Mouse (Mus musculus): Measurements from ENCODE around the gene Crym. TPM values are rescaled to one million over a fixed set of nuclear protein-coding genes. Genes with fewer than 3 reads are reported as not detected.

The Crym gene
- total RNA-seq, 2 experiments from 2014 or later = 2.0 to 3.2 TPM

GRCm38 (mm10) chr7:120150898-120151297, 51.0 kb downstream of the Crym start:
- DNase-seq = no peak
- intact Hi-C loops (cut with DNase I) = no loop called here
- no peak for TF ChIP-seq CTCF (IDR thresholded peaks at IDR 0.05)
- no peak overlapping the region for H3K4me3 ChIP-seq
- H3K27ac ChIP-seq = no peak overlapping the region

GRCm38 (mm10) chr7:120150257-120150656, 51.7 kb downstream of the Crym start:
- intact Hi-C loops (cut with DNase I) = no loop called here
- H3K27ac ChIP-seq = no peak overlapping the region
- DNase-seq = no peak
- H3K4me3 ChIP-seq = no peak overlapping the region
- no peak for TF ChIP-seq CTCF (IDR thresholded peaks at IDR 0.05)

DNA sequence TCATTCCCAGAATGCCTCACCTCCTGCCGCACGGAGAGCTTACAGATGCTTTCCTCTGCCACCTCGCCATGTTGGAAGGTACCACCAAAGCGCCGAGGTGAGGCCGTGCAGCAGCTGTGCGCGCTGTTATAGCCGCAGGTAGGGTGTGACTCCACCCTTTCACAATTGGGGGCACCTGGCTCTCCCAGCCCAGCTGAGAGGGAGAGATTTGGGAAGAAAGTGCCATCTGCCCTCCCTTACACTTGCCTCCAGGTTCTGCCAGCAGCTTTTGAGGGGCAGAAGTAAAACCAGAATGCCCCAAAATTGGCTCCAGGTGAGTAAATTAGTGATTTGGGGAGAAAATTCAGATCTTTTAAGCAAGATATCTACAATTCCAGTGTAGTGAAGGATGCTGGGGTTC, 56.7 kb downstream of the Crym start, which contains the start of gene Zp2:
Gene Zp2, minus strand, starts transcription at position 101 of the 400 bp plus-strand sequence.
- no peak for TF ChIP-seq CTCF (IDR thresholded peaks at IDR 0.05)
- H3K27ac ChIP-seq = no peak within 1 kb of the TSS
- no peak for DNase-seq
- intact Hi-C loops (cut with DNase I) = no loop called here
- no peak within 1 kb of the TSS for H3K4me3 ChIP-seq

DNA sequence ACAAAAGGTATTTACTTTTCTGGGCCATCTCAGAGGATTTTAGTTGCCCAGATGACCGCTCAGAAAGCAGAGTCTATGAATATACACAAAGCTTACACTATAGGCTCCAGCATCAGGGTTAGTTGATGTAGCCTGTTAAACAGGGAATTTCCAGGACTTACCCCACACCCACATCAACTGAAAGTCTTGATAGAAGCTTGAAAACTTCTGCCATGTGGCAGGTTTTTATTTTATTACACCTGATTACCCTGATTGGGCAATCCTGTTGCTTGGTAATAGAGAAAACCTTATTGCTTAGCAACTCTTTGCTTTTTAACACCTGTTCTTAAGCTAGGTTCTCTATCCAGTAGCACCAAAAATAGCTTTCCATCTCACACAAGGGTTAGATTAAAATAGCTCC, 59.2 kb downstream of the Crym start:
- TF ChIP-seq CTCF (IDR thresholded peaks at IDR 0.05) = no peak
- DNase-seq = no peak
- H3K27ac ChIP-seq = no peak overlapping the region
- H3K4me3 ChIP-seq = no peak overlapping the region
- intact Hi-C loops (cut with DNase I) = no loop called here

Other genes starting within 250 kb of the Crym start
- under 1 TPM; 0.13 to 0.14 TPM for gene Dnah3, start 106.8 kb downstream of the Crym start, total RNA-seq (2021)
- gene Tmem159, start 99.8 kb downstream of the Crym start, total RNA-seq (2021) = 10 to 100 TPM in 1 of 2 experiments, 1 to 10 TPM in 1; 9.7 to 11.4 TPM
- gene Zp2, start 56.8 kb downstream of the Crym start, total RNA-seq (2021) = under 1 TPM; 0.31 to 0.78 TPM
- under 1 TPM; 0.10 to 0.11 TPM for gene Anks4b, start 28.3 kb downstream of the Crym start, total RNA-seq (2021)
- not detected for gene Abca14, start 1.9 kb upstream of the Crym start, total RNA-seq (2021)
- not detected for gene Abca15, start 126.6 kb upstream of the Crym start, total RNA-seq (2021)
- not detected for gene Abca16, start 207.5 kb upstream of the Crym start, total RNA-seq (2021)

Data from gastrocnemius, adult 2 months (tissue).